Mouse (Mus musculus) forebrain, embryonic 11.5 days (tissue): ENCODE measurements around the gene Gm26897. TPM values are rescaled to one million over a fixed set of nuclear protein-coding genes. Genes with fewer than 3 reads are reported as not detected.
A peak's percentile ranks its signal among the peaks of the same experiment; 100 is the strongest.

Source experiments
- ATAC-seq: fragments of 200-750 bp; cut with Nextera tagmentation; replicated peaks from 2 replicates; pipeline ENCODE4 v1.8.0; 2017; ENCODE audit warnings: moderate TSS enrichment; ENCODE audit not compliant: low FRiP score
- DNase-seq: peaks from one replicate; pipeline ENCODE4 v3.0.0-alpha.2; 2017; ENCODE audit warnings: low spot score
- H3K27ac ChIP-seq: fragments of 300-500 bp; sonication (generic); 2 replicates; pipeline ENCODE4 v1.5.1; 2014; ENCODE audit warnings: low read depth, low read length
- H3K27me3 ChIP-seq: fragments of 300-500 bp; sonication (generic); 2 replicates; pipeline ENCODE4 v1.6.1; 2014; ENCODE audit warnings: mild to moderate bottlenecking, low read length, mixed read lengths; ENCODE audit not compliant: control insufficient read depth, insufficient read depth
- H3K36me3 ChIP-seq: fragments of 300-500 bp; sonication (generic); 2 replicates; pipeline ENCODE4 v1.6.1; 2014; ENCODE audit warnings: mild to moderate bottlenecking, low read length, moderate library complexity, mixed read lengths; ENCODE audit not compliant: control insufficient read depth, insufficient read depth
- H3K4me1 ChIP-seq: fragments of 300-500 bp; sonication (generic); replicated peaks from 2 replicates; pipeline ENCODE4 v1.6.1; 2014; ENCODE audit warnings: low read length, mixed read lengths; ENCODE audit not compliant: control insufficient read depth, insufficient read depth
- H3K4me2 ChIP-seq: fragments of 300-500 bp; sonication (generic); 2 replicates; pipeline ENCODE4 v1.6.1; 2014; ENCODE audit warnings: low read depth, mild to moderate bottlenecking, low read length, moderate library complexity, mixed read lengths; ENCODE audit not compliant: severe bottlenecking
- H3K4me3 ChIP-seq: fragments of 300-500 bp; sonication (generic); 2 replicates; pipeline ENCODE4 v1.5.1; 2014; ENCODE audit warnings: low read depth, low read length
- H3K9ac ChIP-seq: fragments of 300-500 bp; sonication (generic); 2 replicates; pipeline ENCODE4 v1.6.1; 2014; ENCODE audit warnings: low read length
- H3K9me3 ChIP-seq: fragments of 300-500 bp; sonication (generic); 2 replicates; pipeline ENCODE4 v1.6.1; 2016; ENCODE audit warnings: low read length, mixed read lengths; ENCODE audit not compliant: control insufficient read depth
- WGBS: fragments of 180-500 bp; shearing (Covaris S2); extraction: QIAGEN DNeasy Blood & Tissue Kit; methylation state at CpG from one replicate; pipeline ENCODE4 v1.1.7; 2014; 5-methylcytosine and 5-hydroxymethylcytosine counted together
- polyA plus RNA-seq: library from polyadenylated mRNA; unstranded; fragments of >200 nt; fragmentation: Nextera tagmentation; extraction: Ambion mirVana; gene quantifications from 2 replicates; pipeline ENCODE4 v1.2.1, GENCODE M21; 2014

Gm26897 gene
- not detected in 2 replicates for polyA plus RNA-seq

GRCm38 (mm10) chr5:111733851-111734250 is at the start of gene Gm26897:
TSS of gene Gm26897 (plus strand) at chr5:111733924.
- H3K4me1 ChIP-seq: peaks cover 5% of the 10 kb centered on the region
- H3K27me3 ChIP-seq: peaks cover 1% of the 10 kb centered on the region; the same call in 1 of the 2 replicates
- H3K4me3 ChIP-seq: no peak within 1 kb of the TSS
- no peaks in the 10 kb centered on the region for H3K36me3 ChIP-seq
- H3K4me2 ChIP-seq: no peak within 1 kb of the TSS
- no peak within 1 kb of the TSS for H3K9ac ChIP-seq
- WGBS: 92% methylated on average over 12 of the region's 12 CpGs
- DNase-seq (no peak), ATAC-seq (no peak)
- no peak within 1 kb of the TSS for H3K27ac ChIP-seq
- no peaks in the 10 kb centered on the region; the same call in 1 of the 2 replicates for H3K9me3 ChIP-seq

- Histone ChIP-seq H3K4me1 (peaks cover 5% of the 10 kb centered on the region; the same call in 1 of the 2 replicates), H3K27me3 (no peaks in the 10 kb centered on the region), H3K4me3 (no peak overlapping the region), H3K27ac (no peak overlapping the region), H3K9ac (no peak overlapping the region), H3K36me3 (no peaks in the 10 kb centered on the region), H3K9me3 (no peaks in the 10 kb centered on the region), H3K4me2 (no peak overlapping the region)
- 86% methylated on average over 5 of the region's 5 CpGs for WGBS
- DNase-seq: no peak
- ATAC-seq: no peak
Observed at GRCm38 (mm10) chr5:111687370-111687769, 46.4 kb upstream of the Gm26897 start.

GRCm38 (mm10) chr5:111688584-111688983 is 45.1 kb upstream of the Gm26897 start:
- 73% methylated on average over 10 of the region's 10 CpGs for WGBS
- Histone ChIP-seq H3K4me1 (peaks cover 8% of the 10 kb centered on the region; the same call in 1 of the 2 replicates), H3K27me3 (no peaks in the 10 kb centered on the region), H3K36me3 (no peaks in the 10 kb centered on the region), H3K4me2 (no peak overlapping the region), H3K4me3 (no peak overlapping the region), H3K9me3 (no peaks in the 10 kb centered on the region), H3K9ac (no peak overlapping the region), H3K27ac (no peak overlapping the region)
- DNase-seq (no peak), ATAC-seq (no peak)

- 88% methylated on average over 7 of the region's 7 CpGs for WGBS
- Histone ChIP-seq H3K9ac (no peak overlapping the region), H3K9me3 (no peaks in the 10 kb centered on the region), H3K27ac (no peak overlapping the region), H3K4me1 (peaks cover 12% of the 10 kb centered on the region), H3K36me3 (no peaks in the 10 kb centered on the region), H3K4me3 (no peak overlapping the region), H3K4me2 (no peak overlapping the region), H3K27me3 (no peaks in the 10 kb centered on the region)
- no peak for DNase-seq
- no peak for ATAC-seq
Observed at GRCm38 (mm10) chr5:111697996-111698395, 35.7 kb upstream of the Gm26897 start.

- H3K36me3 ChIP-seq: no peaks in the 10 kb centered on the region
- no peaks in the 10 kb centered on the region for H3K9me3 ChIP-seq
- H3K4me1 ChIP-seq: peaks cover 9% of the 10 kb centered on the region
- H3K4me3 ChIP-seq: no peak overlapping the region
- no peak overlapping the region for H3K4me2 ChIP-seq
- ATAC-seq (no peak), DNase-seq (no peak)
- 55% methylated on average over 23 of the region's 23 CpGs for WGBS
- no peaks in the 10 kb centered on the region for H3K27me3 ChIP-seq
- H3K9ac ChIP-seq: no peak overlapping the region
- H3K27ac ChIP-seq: no peak overlapping the region
Observed at GRCm38 (mm10) chr5:111699711-111700303, 33.9 kb upstream of the Gm26897 start.

GRCm38 (mm10) chr5:111701634-111702329 is 31.9 kb upstream of the Gm26897 start:
- 4% methylated on average over 30 of the region's 31 CpGs for WGBS
- peaks cover 9% of the 10 kb centered on the region for H3K4me1 ChIP-seq
- H3K4me2 ChIP-seq: peak overlapping the region; percentile 41
- DNase-seq (peak; percentile 74), ATAC-seq (peak; percentile 56; the same call in 1 of the 2 replicates)
- H3K27me3 ChIP-seq: no peaks in the 10 kb centered on the region
- no peaks in the 10 kb centered on the region for H3K9me3 ChIP-seq
- peak overlapping the region; percentile 15; the same call in 1 of the 2 replicates for H3K4me3 ChIP-seq
- H3K27ac ChIP-seq: 0 out of 2 replicates have a peak overlapping the region, but pooled peaks have one; percentile 55
- no peak overlapping the region for H3K9ac ChIP-seq
- H3K36me3 ChIP-seq: no peaks in the 10 kb centered on the region

GRCm38 (mm10) chr5:111703586-111703985 is 30.1 kb upstream of the Gm26897 start:
- Histone ChIP-seq H3K4me2 (no peak overlapping the region), H3K9me3 (no peaks in the 10 kb centered on the region), H3K4me1 (peaks cover 9% of the 10 kb centered on the region), H3K4me3 (no peak overlapping the region), H3K27ac (no peak overlapping the region), H3K27me3 (no peaks in the 10 kb centered on the region; the same call in 1 of the 2 replicates), H3K9ac (no peak overlapping the region), H3K36me3 (no peaks in the 10 kb centered on the region)
- 70% methylated on average over 7 of the region's 7 CpGs for WGBS
- no peak for ATAC-seq
- no peak for DNase-seq

GRCm38 (mm10) chr5:111704326-111704725 is 29.4 kb upstream of the Gm26897 start:
- H3K4me3 ChIP-seq: no peak overlapping the region
- WGBS: 87% methylated on average over 11 of the region's 11 CpGs
- H3K27me3 ChIP-seq: no peaks in the 10 kb centered on the region; the same call in 1 of the 2 replicates
- peaks cover 9% of the 10 kb centered on the region for H3K4me1 ChIP-seq
- no peaks in the 10 kb centered on the region for H3K9me3 ChIP-seq
- no peak overlapping the region for H3K4me2 ChIP-seq
- no peak overlapping the region for H3K9ac ChIP-seq
- DNase-seq: no peak
- no peak overlapping the region for H3K27ac ChIP-seq
- ATAC-seq: no peak
- H3K36me3 ChIP-seq: no peaks in the 10 kb centered on the region
